Mouse (Mus musculus) left cerebral cortex, adult 9 months (tissue): ENCODE data around the gene Adamts20.
"Not testable (repeated sequence)": the region's sequence is repeated elsewhere in the genome, so short reads cannot be mapped to it uniquely, and the experiment has no call there.

Source experiments
- DNase-seq, 2 experiments: peaks; one replicate each; pipeline ENCODE4 v3.0.0; 2022; ENCODE audit warnings: low spot score in 2 of 2

Adamts20 gene

DNA sequence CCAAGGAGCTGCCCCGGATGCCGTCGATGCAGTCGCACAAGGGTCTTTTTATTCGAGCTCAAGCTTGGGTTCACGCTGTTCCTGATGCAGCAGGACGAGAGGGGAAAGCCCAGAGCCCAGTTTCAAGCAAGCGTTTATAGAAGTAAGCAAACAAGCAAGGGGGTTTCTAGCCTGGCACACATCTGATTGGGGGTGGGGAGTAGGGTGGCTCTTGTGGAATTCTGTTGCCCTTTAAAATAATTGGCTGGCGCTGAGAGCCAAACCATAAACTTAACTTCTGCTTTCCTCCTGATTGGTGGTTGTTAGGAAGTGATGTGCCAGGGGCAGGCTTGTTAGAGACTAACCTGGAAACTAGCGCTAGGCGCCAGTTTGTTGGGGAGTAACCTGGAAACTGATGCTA lies at the start of gene Adamts20:
Gene Adamts20 (minus strand): TSS at position 101 of the 400 bp plus-strand sequence.
- DNase-seq, result no peak

DNA sequence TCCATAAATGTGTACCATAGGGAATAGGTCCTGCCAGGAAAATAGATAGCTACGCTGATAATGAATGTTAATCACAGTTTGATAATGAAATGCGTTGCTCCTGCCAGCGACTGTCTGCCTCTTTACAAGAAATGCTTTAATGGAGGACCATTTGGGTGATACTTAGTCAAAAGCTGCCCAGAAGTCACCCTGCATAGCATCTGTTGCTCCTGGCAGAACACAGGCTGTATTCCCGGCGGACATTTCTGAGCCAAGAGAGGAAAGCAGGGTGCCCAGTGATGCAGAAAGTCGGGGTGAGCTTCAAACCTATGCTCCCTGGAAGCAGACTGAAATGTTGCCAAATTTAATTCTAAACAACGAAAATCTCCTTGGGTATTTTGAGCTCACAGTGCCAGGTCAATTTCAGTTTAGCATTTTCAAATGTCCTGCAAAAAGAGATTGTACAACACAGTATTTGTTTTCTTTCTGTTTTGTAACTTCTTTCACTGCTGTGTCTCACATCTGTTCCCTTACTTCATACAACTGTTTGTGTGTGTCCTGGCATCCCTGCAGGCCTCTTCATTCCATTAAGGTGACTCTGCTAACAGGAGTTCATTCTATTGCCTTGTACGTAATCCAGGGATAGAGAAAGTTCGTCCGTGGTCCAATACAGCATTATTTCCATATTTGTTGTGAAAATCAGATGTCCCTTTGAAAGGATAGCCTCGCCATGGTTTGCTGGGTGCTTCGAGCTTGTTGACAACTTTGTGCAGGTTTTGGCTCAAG lies 38.4 kb upstream of the Adamts20 start:
- DNase-seq, result no peak

DNA sequence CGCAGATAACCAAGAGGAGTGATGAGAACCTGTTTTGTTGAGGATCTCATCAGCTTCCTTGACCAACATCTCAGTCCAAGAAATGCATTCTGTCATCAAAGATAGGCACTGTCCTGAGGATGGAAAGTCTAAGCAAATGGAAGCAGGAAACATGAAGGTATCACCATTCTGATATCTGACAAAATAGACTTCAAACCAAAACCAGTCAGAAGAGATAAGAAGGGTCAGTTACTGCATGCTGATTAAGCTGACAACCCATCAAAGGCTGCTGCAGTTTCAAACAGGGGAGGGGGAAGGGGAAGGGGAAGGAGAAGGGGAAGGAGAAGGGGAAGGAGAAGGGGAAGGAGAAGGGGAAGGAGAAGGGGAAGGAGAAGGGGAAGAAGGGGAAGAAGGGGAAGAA lies 34.0 kb upstream of the Adamts20 start:
- DNase-seq, result no peak

GRCm38 (mm10) chr15:94495936-94496335 lies 30.7 kb upstream of the Adamts20 start:
- DNase-seq, result no peak

DNA sequence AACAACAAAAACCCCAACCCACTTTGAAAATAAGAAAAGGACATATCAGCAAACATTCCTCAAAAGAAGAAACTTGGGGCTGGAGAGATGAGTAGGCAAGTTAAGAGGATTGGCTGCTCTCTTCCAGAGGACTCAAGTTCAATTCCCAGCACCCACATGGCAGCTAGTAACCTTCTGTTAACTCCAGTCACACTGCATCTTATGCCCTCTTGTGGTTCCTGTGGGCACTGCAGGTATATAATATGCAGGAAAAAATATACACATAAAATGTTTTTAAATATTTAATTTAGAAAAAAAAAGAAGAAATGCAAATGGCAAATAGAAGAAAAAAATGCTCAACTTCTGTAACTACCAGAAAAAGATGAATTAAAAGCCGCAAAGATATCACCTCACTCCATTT lies 29.2 kb upstream of the Adamts20 start:
- no peak for DNase-seq

DNA sequence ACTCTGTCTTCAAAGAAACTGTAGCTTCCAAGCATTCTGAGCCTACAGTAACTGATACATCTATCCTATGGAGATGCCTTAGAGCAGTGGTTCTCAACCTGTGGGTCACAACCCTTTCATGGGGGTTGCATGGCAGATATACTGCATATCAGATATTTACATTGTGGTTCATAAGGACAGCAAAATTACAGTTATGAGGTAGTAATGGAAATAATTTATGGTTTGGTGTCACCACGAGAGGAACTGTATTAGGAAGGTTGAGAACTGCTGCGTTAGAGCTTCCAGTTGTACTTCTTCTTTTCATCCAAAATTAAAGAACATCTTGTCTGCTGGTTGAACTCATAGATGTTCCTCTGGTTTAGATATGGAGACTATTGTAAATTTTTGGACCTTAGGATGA lies 24.2 kb upstream of the Adamts20 start:
- DNase-seq, result no peak

GRCm38 (mm10) chr15:94488028-94488427 lies 22.8 kb upstream of the Adamts20 start:
- DNase-seq, result not testable (repeated sequence)

GRCm38 (mm10) chr15:94482555-94482954 lies 17.3 kb upstream of the Adamts20 start:
- no peak for DNase-seq

DNA sequence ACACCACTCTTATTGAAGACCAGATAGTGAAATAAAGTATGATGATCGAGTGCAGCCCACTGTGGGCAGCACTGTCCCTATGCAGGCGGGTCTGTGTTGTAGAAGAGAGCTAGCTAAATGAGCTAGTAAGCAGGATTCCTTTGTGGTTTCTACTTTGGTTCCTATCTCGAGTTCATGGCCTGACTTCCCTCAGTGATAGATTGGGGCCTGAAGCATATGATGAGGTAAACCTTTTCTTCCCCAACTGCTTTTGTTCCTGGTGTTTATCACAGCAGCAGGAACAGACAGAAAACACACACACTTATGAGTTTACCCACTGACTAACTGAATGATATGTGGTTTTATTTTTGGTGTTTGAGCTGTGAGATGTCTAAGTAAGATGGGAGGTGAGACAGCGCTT lies 15.6 kb upstream of the Adamts20 start:
- DNase-seq, result no peak

DNA sequence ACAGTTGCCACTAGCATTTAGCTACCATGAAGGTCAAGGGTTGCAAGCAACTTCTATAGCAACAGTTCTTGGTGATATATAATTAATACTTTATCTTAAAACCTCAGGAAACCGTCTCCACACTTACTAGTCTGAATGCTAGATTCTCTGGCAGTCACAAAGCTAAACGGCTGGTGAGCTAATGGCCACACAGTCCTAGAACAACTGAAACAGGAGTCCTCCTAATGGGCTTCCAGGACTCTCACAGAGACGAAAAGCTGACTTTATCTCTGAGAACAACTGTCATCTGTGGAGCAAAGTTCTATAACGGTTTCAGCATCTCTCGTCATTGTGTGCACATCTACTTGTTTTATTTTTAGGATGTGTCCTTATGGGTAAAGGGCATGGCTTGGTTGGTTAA lies 15.0 kb upstream of the Adamts20 start:
- DNase-seq, result no peak

DNA sequence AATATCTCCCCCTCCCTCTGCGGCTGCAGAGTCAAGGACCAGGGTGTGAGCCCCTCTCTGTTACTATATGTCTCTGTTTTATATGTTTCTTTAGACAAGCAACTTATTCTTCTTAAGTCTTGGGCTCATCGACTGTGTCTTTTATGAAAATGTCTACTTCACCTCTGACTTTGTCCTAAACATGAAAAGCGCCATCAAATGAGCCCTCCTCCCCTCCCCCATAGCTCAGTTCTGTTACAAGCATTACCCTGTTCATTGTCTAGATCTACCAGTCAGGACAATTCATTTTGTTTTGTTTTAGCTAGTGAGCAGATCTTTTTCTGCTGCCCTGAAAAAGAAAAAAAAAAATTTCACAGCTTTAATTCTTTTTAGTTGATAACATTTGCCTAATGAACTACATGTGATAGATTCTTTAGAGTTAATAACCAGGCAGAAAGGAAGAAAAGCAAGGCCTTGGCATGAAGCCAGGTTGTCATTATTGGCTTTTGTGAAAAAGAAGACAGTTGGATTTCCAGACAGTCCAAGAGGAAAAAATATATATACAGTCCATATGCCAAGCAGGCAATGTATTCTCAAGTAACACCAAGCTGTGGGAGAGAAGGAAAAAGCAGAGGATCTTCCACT lies 14.4 kb upstream of the Adamts20 start:
- no peak for DNase-seq

GRCm38 (mm10) chr15:94478706-94479105 lies 13.5 kb upstream of the Adamts20 start:
- no peak for DNase-seq

DNA sequence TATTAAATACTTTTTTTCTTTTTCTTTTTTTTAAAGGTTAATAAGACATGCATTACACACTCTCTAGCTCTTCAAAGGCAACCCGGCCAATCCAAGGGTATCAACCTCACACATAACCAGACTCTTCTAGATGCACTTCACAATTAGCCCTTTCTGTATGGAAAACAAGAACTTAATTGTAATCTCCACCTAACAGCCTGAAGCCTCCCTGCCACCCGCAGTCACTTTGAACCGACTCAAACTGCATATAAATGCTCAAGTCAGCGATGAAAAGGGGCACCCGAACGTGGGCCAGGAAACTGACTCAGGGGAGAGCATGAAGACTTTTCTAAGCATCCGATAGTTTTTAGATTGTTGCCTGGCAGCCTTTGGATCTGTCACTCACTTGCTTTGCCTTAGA lies 12.1 kb upstream of the Adamts20 start:
- DNase-seq, result no peak

DNA sequence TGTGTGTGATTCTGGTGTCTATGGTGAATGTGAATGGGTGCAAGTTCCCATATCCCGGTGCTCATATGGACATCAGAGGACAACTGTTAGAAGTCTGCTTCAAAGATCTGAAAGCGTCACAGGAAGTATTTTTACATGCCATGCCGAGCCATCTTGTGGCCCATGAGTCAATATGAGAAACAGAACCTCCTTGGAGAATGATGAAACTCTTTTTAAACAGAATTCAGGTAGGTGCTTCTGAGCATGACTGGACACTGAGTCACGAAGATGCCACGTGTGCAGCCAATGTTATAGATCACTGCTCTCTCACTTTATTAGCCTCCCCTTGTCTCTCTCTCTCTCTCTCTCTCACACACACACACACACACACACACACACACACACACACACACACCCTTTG lies 10.8 kb upstream of the Adamts20 start:
- no peak for DNase-seq

- DNase-seq, result no peak
Observed at GRCm38 (mm10) chr15:94470361-94470760, 5.1 kb upstream of the Adamts20 start.

- DNase-seq, result no peak
Observed at GRCm38 (mm10) chr15:94464881-94465280, 337 bp downstream of the Adamts20 start.

GRCm38 (mm10) chr15:94463251-94463650 lies 2.0 kb downstream of the Adamts20 start:
- peak in 1 of 2 experiments; percentile 8 for DNase-seq

GRCm38 (mm10) chr15:94462206-94462605 lies 3.0 kb downstream of the Adamts20 start:
- DNase-seq, result no peak

DNA sequence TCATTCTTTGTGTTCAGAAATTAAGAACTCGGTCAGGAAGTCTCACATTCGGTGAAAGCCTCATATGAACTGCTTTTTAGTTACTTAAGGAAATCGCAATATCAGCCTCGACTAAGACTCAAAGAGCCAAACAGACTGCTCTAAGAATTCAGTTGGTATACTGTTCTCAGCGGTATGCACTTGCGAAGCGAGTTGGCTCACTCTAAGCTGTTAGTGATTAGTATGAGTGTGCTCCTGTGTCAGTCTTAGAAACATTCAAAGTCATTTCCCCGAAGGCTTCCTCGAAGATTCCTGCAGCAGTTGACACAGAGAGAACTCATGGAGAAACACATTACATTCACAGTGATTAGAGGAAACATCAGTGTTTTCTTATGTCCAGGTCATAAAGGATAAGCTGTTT lies 4.1 kb downstream of the Adamts20 start:
- DNase-seq, result no peak

- DNase-seq, result no peak
Observed at GRCm38 (mm10) chr15:94457636-94458390, 7.4 kb downstream of the Adamts20 start.

- no peak for DNase-seq
Observed at GRCm38 (mm10) chr15:94452848-94453247, 12.4 kb downstream of the Adamts20 start.

DNA sequence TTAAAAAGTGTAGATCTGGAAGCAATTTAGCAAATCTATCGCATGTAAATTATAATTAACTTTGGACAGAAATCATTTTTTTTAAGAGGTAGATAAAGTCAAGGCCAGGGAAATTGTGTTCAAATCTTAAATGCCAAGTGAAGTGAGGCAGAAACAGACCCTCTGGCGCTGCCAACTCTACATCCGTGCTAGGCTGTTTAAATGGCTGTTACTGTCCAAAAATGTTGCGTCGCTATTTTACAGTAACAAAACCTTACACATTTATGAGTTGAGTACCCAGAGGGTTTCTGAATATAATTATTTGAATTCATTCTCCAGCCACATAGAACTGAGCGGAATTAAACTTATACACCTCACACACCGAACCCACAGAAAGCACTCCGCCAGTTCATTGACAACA lies 13.6 kb downstream of the Adamts20 start:
- DNase-seq, result no peak
